Mouse (Mus musculus): ENCODE measurements at regions not wholly inside any gene's neighbourhood (a gene's known extent, or its start where the extent isn't known, plus 50 kb on each side); places are given as distances from the start of the nearest gene placed in this dataset.

- TF ChIP-seq EP300 (IDR thresholded peaks at IDR 0.05; ENCODE audit: low read depth) (no peak), CTCF (IDR thresholded peaks at IDR 0.05; ENCODE audit: low read depth) (no peak)
Measured at GRCm38 (mm10) chr3:54630254-54630653, 62.4 kb upstream of the Supt20 start.
